Mouse (Mus musculus) right cerebral cortex, adult 2 months (tissue): ENCODE measurements around the gene Hsd3b1.
"Not testable (repeated sequence)": the region's sequence is repeated elsewhere in the genome, so short reads cannot be mapped to it uniquely, and the experiment has no call there.

Experiments
- DNase-seq, 2 experiments: peaks; one replicate each; pipeline ENCODE4 v3.0.0; 2021 to 2022; ENCODE audit warnings: low spot score in 2 of 2

Hsd3b1 gene

GRCm38 (mm10) chr3:98859576-98859975 is at the start of gene Hsd3b1:
Gene Hsd3b1, minus strand, starts transcription at chr3:98859794.
- DNase-seq, result no peak

- no peak for DNase-seq
These were observed 38.0 kb upstream of the Hsd3b1 start for GRCm38 (mm10) chr3:98897606-98898005.

GRCm38 (mm10) chr3:98895071-98895601 is 35.5 kb upstream of the Hsd3b1 start:
- peak; percentile 13 to 44 for DNase-seq

- DNase-seq, result no peak
These were observed 33.6 kb upstream of the Hsd3b1 start, which contains the start of gene Hao2 for GRCm38 (mm10) chr3:98893057-98893772. Gene Hao2, minus strand, starts transcription at chr3:98893239.

GRCm38 (mm10) chr3:98890430-98890829 is 30.8 kb upstream of the Hsd3b1 start:
- DNase-seq, result no peak

- DNase-seq, result no peak
These were observed 28.6 kb upstream of the Hsd3b1 start for GRCm38 (mm10) chr3:98888206-98888605.

GRCm38 (mm10) chr3:98880831-98881230 is 21.2 kb upstream of the Hsd3b1 start:
- DNase-seq, result no peak

- no peak for DNase-seq
These were observed 20.6 kb upstream of the Hsd3b1 start for GRCm38 (mm10) chr3:98880216-98880615.

GRCm38 (mm10) chr3:98868219-98868618 is 8.6 kb upstream of the Hsd3b1 start:
- no peak for DNase-seq

GRCm38 (mm10) chr3:98862800-98863199 is 3.2 kb upstream of the Hsd3b1 start:
- DNase-seq, result no peak

- no peak for DNase-seq
These were observed 1.5 kb downstream of the Hsd3b1 start for GRCm38 (mm10) chr3:98858051-98858450.

GRCm38 (mm10) chr3:98856892-98857291 is 2.7 kb downstream of the Hsd3b1 start:
- no peak for DNase-seq

- no peak for DNase-seq
These were observed 4.4 kb downstream of the Hsd3b1 start for GRCm38 (mm10) chr3:98855160-98855559.

GRCm38 (mm10) chr3:98853685-98854084 is 5.9 kb downstream of the Hsd3b1 start:
- DNase-seq, result no peak

- no peak for DNase-seq
These were observed 6.5 kb downstream of the Hsd3b1 start for GRCm38 (mm10) chr3:98853051-98853450.

- no peak for DNase-seq
These were observed 7.0 kb downstream of the Hsd3b1 start for GRCm38 (mm10) chr3:98852631-98853030.

- no peak for DNase-seq
These were observed 7.7 kb downstream of the Hsd3b1 start for GRCm38 (mm10) chr3:98851853-98852252.

GRCm38 (mm10) chr3:98850262-98850661 is 9.3 kb downstream of the Hsd3b1 start:
- no peak for DNase-seq

- no peak for DNase-seq
These were observed 10.7 kb downstream of the Hsd3b1 start for GRCm38 (mm10) chr3:98848898-98849297.

GRCm38 (mm10) chr3:98814101-98814670 is 45.4 kb downstream of the Hsd3b1 start, which contains the start of gene Hsd3b6:
Gene Hsd3b6, minus strand, starts transcription at chr3:98814443.
- DNase-seq, result no peak

GRCm38 (mm10) chr3:98812653-98813052 is 46.9 kb downstream of the Hsd3b1 start:
- not testable (repeated sequence) for DNase-seq

- not testable (repeated sequence) for DNase-seq
These were observed 54.6 kb downstream of the Hsd3b1 start for GRCm38 (mm10) chr3:98805032-98805431.
